Mouse (Mus musculus) right cerebral cortex, adult 18-20 months (tissue): ENCODE results near the gene Ripply3.
A peak's percentile ranks its signal among the peaks of the same experiment; 100 is the strongest.

ENCODE experiments used
- DNase-seq: peaks from one replicate; pipeline ENCODE4 v3.0.0; 2022; ENCODE audit warnings: mixed read lengths

The Ripply3 gene

DNA sequence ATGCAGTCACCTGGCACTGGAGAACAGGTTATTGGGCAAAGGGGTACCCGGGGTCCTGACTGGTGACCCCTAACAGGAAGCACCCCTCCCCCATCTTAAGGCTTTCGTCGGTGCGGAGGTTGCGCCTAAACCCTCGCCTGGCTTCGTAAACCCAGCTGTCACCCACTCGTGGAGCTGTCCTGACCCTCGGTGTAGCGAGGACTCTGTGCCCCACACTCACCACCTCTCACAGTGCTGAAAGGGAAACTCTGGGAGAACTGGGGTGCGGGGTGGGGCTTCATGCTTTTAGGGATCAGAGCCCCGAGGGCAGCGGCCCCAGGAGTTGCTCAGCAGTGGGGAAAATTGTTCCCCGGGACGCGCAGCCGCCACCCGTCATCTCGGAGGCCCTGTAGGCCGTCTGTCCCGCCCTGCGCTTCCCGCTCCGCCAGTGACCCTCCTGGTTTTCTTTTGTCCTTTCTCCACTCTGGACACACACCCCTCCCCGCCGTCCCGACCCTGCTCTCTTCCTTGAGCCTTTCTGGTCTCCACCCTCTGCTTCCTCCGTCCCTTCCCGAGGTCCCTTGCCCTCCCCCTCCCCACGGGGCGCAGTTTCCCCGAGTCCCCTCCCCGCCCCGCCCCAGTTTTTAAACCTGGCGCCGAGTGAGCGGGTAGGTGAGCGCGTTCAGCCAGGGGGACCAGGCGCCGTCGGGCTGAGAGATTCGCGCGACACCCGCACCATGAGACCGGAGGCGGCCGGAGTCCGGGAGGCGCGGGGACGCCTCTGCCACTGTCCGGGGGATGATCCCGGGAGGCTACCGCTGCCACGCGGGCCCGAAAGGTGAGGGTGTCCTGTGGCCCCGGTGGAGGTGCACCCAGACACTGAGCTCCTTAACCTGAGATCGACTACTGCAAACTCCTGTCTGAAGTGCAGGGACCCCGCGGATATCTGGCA, at the start of gene Ripply3:
Ripply3 (plus strand) TSS at position 640 of the 931 bp plus-strand sequence.
- DNase-seq, result no peak

DNA sequence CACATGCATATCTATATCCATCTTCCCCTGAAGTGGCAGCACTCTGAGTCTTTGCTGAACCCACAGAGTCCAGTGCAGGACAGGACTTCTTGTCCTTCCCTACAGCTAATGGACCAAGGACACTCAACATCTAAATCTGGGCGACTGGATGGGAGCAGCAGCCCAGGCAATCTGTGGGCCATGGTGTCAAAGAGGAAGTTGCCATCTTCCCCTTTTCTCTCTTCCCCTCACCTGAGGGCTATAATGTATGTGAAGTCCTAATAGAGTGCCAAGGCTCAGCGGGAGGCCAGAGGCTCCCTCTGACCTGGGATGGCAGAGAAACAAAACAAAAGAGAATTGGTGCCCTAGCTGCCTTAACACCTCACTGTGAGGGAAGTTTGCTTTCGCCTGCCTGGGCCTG, 44.2 kb upstream of the Ripply3 start:
- no peak for DNase-seq

GRCm38 (mm10) chr16:94287826-94288225, 40.4 kb upstream of the Ripply3 start:
- no peak for DNase-seq

DNA sequence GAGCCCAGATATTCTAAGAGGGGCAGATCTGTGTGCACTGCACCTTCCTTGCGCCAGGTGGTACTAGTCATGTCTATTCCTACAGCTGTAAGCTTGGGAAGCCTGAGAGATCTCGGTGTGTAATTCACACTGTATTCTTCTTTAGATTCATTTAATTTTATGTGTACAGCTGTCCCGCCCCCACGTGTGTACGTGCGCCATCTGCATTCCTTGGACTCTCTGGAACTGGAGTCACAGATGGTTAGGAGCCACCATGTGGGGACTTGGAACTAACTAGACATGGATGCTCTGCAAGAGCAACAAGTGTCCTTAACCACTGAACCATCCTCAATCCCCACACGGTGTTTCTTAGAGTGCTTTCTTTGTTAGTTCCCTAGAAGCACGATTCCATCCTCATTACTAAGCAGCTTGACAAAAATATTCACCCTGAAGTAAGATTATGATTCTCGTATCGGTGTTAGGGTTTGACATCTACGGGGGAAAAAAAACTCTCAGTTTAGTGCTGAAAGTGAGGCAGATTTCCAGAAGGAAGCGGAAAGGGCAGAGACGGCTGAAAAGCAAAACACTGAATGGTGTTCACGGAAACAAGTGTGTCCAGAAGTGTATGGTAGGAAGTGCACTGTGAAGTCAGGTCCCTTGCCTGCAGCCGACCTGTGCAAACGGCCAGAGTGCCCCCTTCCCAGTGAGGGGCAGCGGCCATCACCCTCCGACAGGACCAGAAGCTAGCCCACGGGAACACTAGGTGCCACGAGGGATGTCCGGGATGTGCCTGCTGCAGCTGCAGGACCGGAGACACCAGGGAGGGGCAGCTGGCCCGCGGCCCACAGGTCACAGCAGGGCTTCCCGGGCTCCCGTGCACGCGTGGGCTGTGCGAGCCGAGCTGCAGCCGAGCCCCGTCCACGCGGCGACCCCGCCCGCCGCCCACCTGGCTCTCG, 38.8 kb upstream of the Ripply3 start:
- peak; percentile 88 for DNase-seq

DNA sequence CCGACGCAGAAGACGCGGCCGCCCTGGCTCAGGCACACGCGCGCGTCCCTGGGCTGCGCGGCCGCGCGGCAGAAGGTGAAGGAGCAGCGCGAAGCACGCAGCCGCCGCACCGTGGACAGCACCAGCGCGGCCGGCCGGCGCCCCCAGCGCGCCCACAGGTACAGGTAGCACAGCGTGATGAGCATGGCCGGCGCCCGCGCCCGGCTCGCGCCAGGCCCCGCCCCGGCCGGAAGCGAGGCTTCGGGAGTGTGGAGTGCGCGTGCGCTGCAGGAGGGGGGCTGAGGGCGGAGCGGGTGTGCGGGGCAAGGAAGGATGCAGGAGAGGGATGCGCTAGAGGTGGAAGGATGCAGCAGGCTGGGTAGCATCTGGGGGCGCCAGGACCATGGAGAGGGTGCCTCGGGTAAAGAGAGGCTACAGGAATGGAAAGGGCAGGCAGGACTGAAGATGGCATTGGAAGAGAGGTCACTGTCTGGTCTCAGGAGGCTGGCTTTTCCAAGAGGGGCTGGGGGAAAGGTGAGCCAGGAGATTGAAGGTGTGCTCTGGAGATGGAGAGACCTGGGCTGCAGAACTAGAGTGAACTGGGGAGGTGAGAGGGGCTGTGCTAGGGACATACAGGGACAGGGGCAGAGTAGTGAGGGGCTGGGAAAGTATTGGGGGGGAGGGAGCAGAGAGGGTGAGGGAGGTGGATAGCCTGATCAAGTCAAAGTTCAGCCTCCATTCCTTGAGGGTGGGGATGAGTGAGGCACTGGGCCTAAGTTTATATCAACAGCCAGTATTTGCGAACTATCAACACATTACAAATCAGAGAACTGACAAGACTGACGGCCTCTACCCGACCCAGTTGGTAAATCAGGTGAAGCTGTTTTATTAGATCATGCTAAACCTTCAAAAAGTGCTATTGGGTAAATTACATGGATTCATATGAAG, 37.9 kb upstream of the Ripply3 start:
- peak; percentile 83 for DNase-seq

GRCm38 (mm10) chr16:94291141-94291540, 37.1 kb upstream of the Ripply3 start:
- no peak for DNase-seq

DNA sequence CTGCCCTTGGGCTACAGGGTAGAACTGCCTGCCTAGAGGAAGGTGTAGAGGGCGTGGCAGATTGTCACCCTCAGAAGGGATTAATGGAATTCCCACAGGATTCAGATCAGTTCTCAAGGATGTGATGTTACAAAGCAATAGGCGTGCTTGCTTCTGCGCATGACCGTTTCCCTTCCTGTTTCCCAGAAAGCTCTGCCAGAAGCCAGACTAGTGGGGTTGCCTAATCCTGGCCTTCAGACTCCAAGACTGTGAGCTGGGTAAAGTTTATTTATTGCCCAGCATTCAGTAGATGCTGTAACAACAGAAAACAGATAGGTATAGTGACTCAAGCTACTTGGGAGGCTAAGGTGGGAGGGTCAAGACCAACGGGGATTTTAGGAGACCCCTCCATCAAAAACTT, 30.1 kb upstream of the Ripply3 start:
- no peak for DNase-seq

DNA sequence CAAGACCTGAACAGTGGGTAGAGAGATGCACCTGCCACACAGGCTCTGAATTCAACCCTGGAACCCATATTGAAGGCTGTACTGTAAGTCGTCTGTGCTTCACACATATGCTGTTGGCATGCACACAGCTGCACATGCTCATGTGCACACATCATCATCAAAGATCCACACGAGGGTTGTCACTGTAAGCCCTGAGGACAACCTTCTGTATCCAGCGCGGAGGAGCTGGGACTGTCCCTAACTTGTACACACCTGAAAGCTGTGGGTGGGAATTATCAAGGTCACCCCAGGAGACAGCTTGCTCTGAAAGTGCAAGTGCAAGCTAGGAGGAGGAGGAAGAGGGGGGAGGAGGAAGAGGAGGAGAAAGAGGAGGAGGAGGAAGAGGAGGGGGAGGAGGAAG, 29.0 kb upstream of the Ripply3 start:
- DNase-seq, result no peak

- DNase-seq, result no peak
Observed at GRCm38 (mm10) chr16:94301194-94301593, 27.0 kb upstream of the Ripply3 start.

DNA sequence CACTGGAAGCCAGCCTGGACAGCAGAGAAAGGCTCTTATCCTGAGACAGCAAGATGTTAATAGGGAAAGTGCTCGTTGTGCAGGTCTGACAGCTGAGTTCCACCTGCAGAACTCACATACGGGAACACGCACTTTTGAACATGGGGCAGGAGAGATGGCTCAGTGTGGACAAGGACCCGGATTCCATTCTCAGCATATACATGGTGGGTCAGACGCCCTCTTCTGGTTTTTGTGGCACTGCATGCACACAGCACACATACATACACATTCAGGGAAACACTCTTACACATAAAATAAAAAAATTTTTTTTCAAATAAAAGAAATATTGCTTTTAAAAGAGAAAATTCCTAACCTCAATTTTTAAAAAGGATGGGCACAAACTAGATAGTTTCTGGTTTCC, 26.5 kb upstream of the Ripply3 start:
- DNase-seq, result no peak

GRCm38 (mm10) chr16:94302274-94303202, 25.7 kb upstream of the Ripply3 start:
- peak; percentile 73 for DNase-seq

DNA sequence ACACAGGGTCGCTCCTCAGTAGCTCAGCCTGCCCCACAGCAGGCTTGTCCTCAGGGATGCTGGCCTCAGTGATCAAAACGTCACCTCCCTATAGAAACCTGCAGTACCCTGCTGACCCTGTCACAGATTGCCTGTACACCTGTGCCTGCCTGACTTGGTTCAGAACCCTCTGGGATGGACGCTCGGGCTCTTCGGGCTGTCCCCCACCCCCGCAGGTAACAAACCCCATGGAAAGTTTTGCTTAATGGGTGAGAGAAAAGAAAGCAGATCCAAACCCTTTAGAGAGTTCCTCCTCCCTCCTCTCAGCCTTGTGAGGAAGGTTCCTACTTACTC, 25.1 kb upstream of the Ripply3 start:
- no peak for DNase-seq

DNA sequence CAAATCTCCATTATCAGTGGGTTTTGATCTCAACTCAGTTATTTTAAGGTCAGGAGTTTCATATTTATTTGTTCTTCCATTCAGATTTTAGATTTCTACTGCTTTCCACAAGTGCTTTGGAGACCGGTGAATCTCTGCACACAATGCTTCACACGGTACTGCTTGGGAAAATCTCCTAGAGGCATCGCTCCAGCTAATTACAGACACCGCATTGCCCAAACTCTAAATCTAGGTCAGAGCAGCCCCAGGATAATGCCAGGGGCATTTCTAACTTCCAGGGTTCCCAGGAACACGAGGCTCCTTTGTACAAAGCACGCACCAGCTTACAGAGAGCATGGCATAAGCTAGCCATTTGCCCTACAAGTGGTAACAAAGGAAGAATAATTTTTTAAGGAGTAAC, 20.7 kb upstream of the Ripply3 start:
- no peak for DNase-seq

GRCm38 (mm10) chr16:94307942-94308341, 20.3 kb upstream of the Ripply3 start:
- DNase-seq, result no peak

- no peak for DNase-seq
Observed at GRCm38 (mm10) chr16:94309025-94309424, 19.2 kb upstream of the Ripply3 start.

DNA sequence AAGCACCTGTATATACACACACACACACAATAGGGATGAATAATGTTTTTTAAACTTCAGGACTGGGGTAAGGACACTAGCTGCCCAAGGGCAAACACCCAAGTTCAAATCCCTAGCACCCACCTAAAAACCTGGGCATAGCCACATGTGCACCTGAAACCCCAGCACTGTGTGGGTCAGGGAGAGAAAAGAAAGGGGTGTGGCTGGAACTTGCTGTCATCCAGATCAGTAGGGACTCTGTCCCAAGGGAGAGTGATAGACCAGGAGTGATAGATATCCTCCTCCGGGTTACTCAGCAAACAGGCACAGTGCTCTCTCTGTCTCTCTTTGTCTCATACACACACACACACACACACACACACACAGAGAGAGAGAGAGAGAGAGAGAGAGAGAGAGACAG, 16.8 kb upstream of the Ripply3 start:
- no peak for DNase-seq

GRCm38 (mm10) chr16:94311931-94312330, 16.3 kb upstream of the Ripply3 start:
- DNase-seq, result no peak

GRCm38 (mm10) chr16:94312663-94313228, 15.5 kb upstream of the Ripply3 start:
- DNase-seq, result peak; percentile 91

- peak; percentile 97 for DNase-seq
Observed at GRCm38 (mm10) chr16:94313229-94314030, 14.8 kb upstream of the Ripply3 start, which contains the start of gene Hlcs. Hlcs (minus strand) TSS chr16:94313571.

GRCm38 (mm10) chr16:94314626-94315025, 13.6 kb upstream of the Ripply3 start:
- DNase-seq, result no peak
